Mouse (Mus musculus) stomach, postnatal 0 days (tissue): ENCODE results near the gene Fnbp1l. TPM values are rescaled to one million over a fixed set of nuclear protein-coding genes. Genes with fewer than 3 reads are reported as not detected.

Experiments
- ATAC-seq: fragments of 200-750 bp; cut with Nextera tagmentation; 2 replicates; pipeline ENCODE4 v1.8.0; 2017; ENCODE audit not compliant: low FRiP score, low TSS enrichment
- DNase-seq: peaks from one replicate; pipeline ENCODE4 v3.0.0-alpha.2; 2016; ENCODE audit warnings: low spot score
- H3K27ac ChIP-seq: fragments of 300-500 bp; sonication (generic); replicated peaks from 2 replicates; pipeline ENCODE4 v1.5.1; 2014; ENCODE audit warnings: mild to moderate bottlenecking, control low read depth
- H3K27me3 ChIP-seq: fragments of 300-500 bp; sonication (generic); 2 replicates; pipeline ENCODE4 v1.6.1; 2014; ENCODE audit warnings: low read length; ENCODE audit not compliant: control insufficient read depth, insufficient read depth
- H3K36me3 ChIP-seq: fragments of 300-500 bp; sonication (generic); 2 replicates; pipeline ENCODE4 v1.6.1; 2014; ENCODE audit warnings: low read length, mixed read lengths; ENCODE audit not compliant: control insufficient read depth, insufficient read depth
- H3K4me1 ChIP-seq: fragments of 300-500 bp; sonication (generic); replicated peaks from 2 replicates; pipeline ENCODE4 v1.6.1; 2014; ENCODE audit warnings: antibody characterized with exemption; ENCODE audit not compliant: control insufficient read depth, insufficient read depth
- H3K4me2 ChIP-seq: fragments of 300-500 bp; sonication (generic); replicated peaks from 2 replicates; pipeline ENCODE4 v1.6.1; 2014; ENCODE audit warnings: low read depth, mild to moderate bottlenecking, control low read depth, moderate library complexity
- H3K4me3 ChIP-seq: fragments of 300-500 bp; sonication (generic); 2 replicates; pipeline ENCODE4 v1.5.1; 2014; ENCODE audit warnings: low read depth, low read length, control low read depth
- H3K9ac ChIP-seq: fragments of 300-500 bp; sonication (generic); 2 replicates; pipeline ENCODE4 v1.6.1; 2014; ENCODE audit warnings: mild to moderate bottlenecking, low read length, control low read depth, mixed read lengths
- H3K9me3 ChIP-seq: fragments of 300-500 bp; sonication (generic); 2 replicates; pipeline ENCODE4 v1.6.1; 2016; ENCODE audit warnings: low read length; ENCODE audit not compliant: control insufficient read depth
- CTCF ChIP-seq: IDR thresholded peaks from 2 replicates; pipeline ENCODE4 v1.5.1; 2016; ENCODE audit warnings: antibody characterized with exemption, low read depth, mild to moderate bottlenecking, moderate library complexity
- EP300 ChIP-seq: optimal IDR thresholded peaks from 2 replicates; pipeline ENCODE3; 2016; ENCODE audit warnings: antibody characterized with exemption
- WGBS: fragments of 180-500 bp; shearing (Covaris S2); extraction: QIAGEN DNeasy Blood & Tissue Kit; methylation state at CpG from one replicate; pipeline ENCODE4 v1.1.7; 2014; 5-methylcytosine and 5-hydroxymethylcytosine counted together
- polyA plus RNA-seq: library from polyadenylated mRNA; unstranded; fragments of >200 nt; fragmentation: Nextera tagmentation; extraction: Ambion mirVana; gene quantifications from 2 replicates; pipeline ENCODE4 v1.2.1, GENCODE M21; 2015

The Fnbp1l gene
- polyA plus RNA-seq, 1 experiment from 2014 or later = 20.8 TPM

GRCm38 (mm10) chr3:122547469-122547868 lies 72.0 kb downstream of the Fnbp1l start:
- H3K9ac ChIP-seq = no peak overlapping the region
- DNase-seq (no peak), ATAC-seq (no peak)
- H3K4me2 ChIP-seq = no peak overlapping the region
- peaks cover 11% of the 10 kb centered on the region for H3K36me3 ChIP-seq
- no peak overlapping the region for H3K27ac ChIP-seq
- no peaks in the 10 kb centered on the region for H3K27me3 ChIP-seq
- H3K4me1 ChIP-seq = no peaks in the 10 kb centered on the region
- H3K4me3 ChIP-seq = no peak overlapping the region
- TF ChIP-seq EP300 (no peak), CTCF (no peak)
- H3K9me3 ChIP-seq = no peaks in the 10 kb centered on the region
- 72% methylated on average over 4 of the region's 4 CpGs for WGBS

GRCm38 (mm10) chr3:122545346-122545745 lies 74.2 kb downstream of the Fnbp1l start:
- Histone ChIP-seq H3K9me3 (no peaks in the 10 kb centered on the region), H3K27ac (no peak overlapping the region), H3K4me2 (no peak overlapping the region), H3K4me1 (no peaks in the 10 kb centered on the region), H3K4me3 (no peak overlapping the region), H3K27me3 (no peaks in the 10 kb centered on the region), H3K9ac (no peak overlapping the region), H3K36me3 (peaks cover 19% of the 10 kb centered on the region)
- DNase-seq (no peak), ATAC-seq (no peak)
- 78% methylated on average over 2 of the region's 2 CpGs for WGBS
- TF ChIP-seq EP300 (no peak), CTCF (no peak)

DNA sequence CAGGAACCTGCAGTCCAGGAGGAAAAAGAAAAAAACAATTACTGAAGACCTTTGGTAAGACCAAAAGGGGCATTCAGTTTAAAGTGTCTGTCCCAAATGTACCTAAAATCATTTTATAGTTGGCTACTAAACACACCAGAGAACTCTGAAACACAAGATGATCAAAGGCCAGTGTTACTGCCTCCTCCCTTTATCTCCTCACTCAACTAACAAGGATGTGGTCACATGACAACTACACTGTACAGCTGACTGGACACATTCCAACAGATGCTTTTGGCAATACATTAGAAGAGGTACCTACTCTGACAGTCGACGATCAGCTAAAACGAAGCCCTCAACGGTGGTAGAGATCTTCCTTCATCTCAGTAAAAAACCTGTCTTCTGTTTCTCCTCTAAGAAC lies 78.6 kb downstream of the Fnbp1l start:
- WGBS = 69% methylated on average over 4 of the region's 4 CpGs
- H3K36me3 ChIP-seq = peaks cover 25% of the 10 kb centered on the region
- ATAC-seq = no peak

DNA sequence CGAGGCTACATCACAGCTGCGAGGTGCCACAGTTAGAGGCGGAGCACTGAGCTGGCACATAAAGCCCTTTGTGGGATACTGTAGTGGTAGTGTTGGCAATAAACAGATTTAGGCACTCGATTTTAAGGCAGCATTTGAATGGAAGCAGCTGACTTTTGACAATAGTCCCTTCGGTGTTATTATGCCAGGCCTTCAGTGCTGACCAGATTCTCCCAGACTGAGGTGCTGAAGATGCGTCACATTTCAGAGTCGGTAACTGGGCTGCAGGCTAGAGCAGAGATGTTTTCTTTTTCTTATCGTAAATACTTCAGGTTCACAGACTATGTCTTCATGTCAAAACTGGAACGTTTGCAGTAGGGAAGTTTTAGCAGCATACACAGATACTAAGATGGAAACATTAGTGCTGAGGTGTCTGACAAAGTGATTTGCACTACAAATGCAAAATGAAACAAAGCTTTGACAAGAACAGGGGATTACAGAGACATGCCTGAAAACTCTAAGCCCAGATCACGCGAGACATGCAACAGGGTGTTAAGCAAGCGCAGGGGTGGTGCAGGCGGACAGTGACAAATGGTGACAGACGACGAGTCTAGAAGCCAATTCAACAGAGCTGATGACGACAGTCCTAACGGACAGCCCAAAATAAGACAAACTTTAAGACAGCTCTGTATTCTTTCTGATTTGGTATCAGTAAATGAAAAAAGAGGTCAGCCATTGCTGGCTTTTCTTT lies 79.4 kb downstream of the Fnbp1l start:
- peaks cover 25% of the 10 kb centered on the region for H3K36me3 ChIP-seq
- 71% methylated on average over 17 of the region's 17 CpGs for WGBS

More for the DNA sequence above, 78.6 kb downstream of the Fnbp1l start:
- H3K4me2 ChIP-seq = no peak overlapping the region
- H3K4me1 ChIP-seq = no peaks in the 10 kb centered on the region
- no peak overlapping the region for H3K4me3 ChIP-seq
- DNase-seq = no peak
- H3K9ac ChIP-seq = no peak overlapping the region
- H3K27ac ChIP-seq = no peak overlapping the region
- no peaks in the 10 kb centered on the region for H3K27me3 ChIP-seq
- TF ChIP-seq EP300 (no peak), CTCF (no peak)
- no peaks in the 10 kb centered on the region for H3K9me3 ChIP-seq

DNA sequence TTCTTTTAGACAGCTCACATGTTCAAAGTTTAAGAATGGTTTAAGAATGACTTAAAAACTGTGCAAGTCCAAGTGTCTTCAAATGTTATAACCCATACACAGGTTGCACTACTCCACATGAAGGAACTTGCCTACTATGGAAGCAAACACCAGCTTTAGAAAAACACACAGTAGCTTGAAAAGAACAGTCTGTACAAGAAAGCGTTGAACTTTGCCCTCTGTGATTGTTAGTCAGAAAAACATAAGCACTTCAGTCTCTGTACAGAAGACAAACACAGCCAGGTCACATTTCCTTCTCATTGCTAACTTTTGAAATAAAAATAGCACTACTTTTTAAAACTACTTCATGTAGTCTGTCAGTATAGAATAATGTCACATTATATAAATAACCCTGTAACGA lies 80.7 kb downstream of the Fnbp1l start:
- H3K4me1 ChIP-seq = no peaks in the 10 kb centered on the region
- no peak for DNase-seq
- H3K9me3 ChIP-seq = no peaks in the 10 kb centered on the region
- TF ChIP-seq CTCF (no peak), EP300 (no peak)
- H3K9ac ChIP-seq = no peak overlapping the region
- H3K27ac ChIP-seq = no peak overlapping the region
- H3K4me2 ChIP-seq = no peak overlapping the region
- ATAC-seq = peak; percentile 69; the same call in 1 of the 2 replicates
- H3K36me3 ChIP-seq = peaks cover 17% of the 10 kb centered on the region
- 43% methylated on average over 2 of the region's 2 CpGs for WGBS
- H3K4me3 ChIP-seq = no peak overlapping the region
- no peaks in the 10 kb centered on the region for H3K27me3 ChIP-seq

More for the DNA sequence above, 79.4 kb downstream of the Fnbp1l start:
- Histone ChIP-seq H3K9ac (no peak overlapping the region), H3K4me2 (no peak overlapping the region), H3K27ac (no peak overlapping the region), H3K4me1 (no peaks in the 10 kb centered on the region), H3K27me3 (no peaks in the 10 kb centered on the region), H3K9me3 (no peaks in the 10 kb centered on the region), H3K4me3 (no peak overlapping the region)
- ATAC-seq (no peak), DNase-seq (no peak)
- TF ChIP-seq EP300 (no peak), CTCF (no peak)

GRCm38 (mm10) chr3:122535938-122536703 lies 83.4 kb downstream of the Fnbp1l start:
- Histone ChIP-seq H3K36me3 (peaks cover 8% of the 10 kb centered on the region; the same call in 1 of the 2 replicates), H3K4me2 (no peak overlapping the region), H3K27me3 (no peaks in the 10 kb centered on the region), H3K4me1 (no peaks in the 10 kb centered on the region), H3K27ac (0 out of 2 replicates have a peak overlapping the region, but pooled peaks have one; percentile 4), H3K9me3 (no peaks in the 10 kb centered on the region), H3K4me3 (no peak overlapping the region), H3K9ac (no peak overlapping the region)
- DNase-seq (no peak), ATAC-seq (peak; percentile 48; the same call in 1 of the 2 replicates)
- 71% methylated on average over 8 of the region's 8 CpGs for WGBS
- TF ChIP-seq EP300 = no peak
- TF ChIP-seq CTCF = no peak
